Mouse (Mus musculus) spleen, adult 12 weeks (tissue): ENCODE data around the gene Zfp36.

ENCODE experiments used
- DNase-seq: peaks from one replicate; pipeline ENCODE4 v3.0.0; 2022; ENCODE audit warnings: low spot score

Gene Zfp36

GRCm38 (mm10) chr7:28338108-28338998, 41.7 kb downstream of the Zfp36 start, which contains the start of gene Supt5:
TSS of gene Supt5 (minus strand) at chr7:28338746.
- DNase-seq = peak; percentile 93

- no peak for DNase-seq
Observed at GRCm38 (mm10) chr7:28335471-28335870, 44.6 kb downstream of the Zfp36 start.

- no peak for DNase-seq
Observed at GRCm38 (mm10) chr7:28334534-28334933, 45.5 kb downstream of the Zfp36 start.

GRCm38 (mm10) chr7:28328260-28328659, 51.8 kb downstream of the Zfp36 start:
- no peak for DNase-seq
